ENCODE assay signal across 8 mouse cellular contexts in the genomic region with DNA sequence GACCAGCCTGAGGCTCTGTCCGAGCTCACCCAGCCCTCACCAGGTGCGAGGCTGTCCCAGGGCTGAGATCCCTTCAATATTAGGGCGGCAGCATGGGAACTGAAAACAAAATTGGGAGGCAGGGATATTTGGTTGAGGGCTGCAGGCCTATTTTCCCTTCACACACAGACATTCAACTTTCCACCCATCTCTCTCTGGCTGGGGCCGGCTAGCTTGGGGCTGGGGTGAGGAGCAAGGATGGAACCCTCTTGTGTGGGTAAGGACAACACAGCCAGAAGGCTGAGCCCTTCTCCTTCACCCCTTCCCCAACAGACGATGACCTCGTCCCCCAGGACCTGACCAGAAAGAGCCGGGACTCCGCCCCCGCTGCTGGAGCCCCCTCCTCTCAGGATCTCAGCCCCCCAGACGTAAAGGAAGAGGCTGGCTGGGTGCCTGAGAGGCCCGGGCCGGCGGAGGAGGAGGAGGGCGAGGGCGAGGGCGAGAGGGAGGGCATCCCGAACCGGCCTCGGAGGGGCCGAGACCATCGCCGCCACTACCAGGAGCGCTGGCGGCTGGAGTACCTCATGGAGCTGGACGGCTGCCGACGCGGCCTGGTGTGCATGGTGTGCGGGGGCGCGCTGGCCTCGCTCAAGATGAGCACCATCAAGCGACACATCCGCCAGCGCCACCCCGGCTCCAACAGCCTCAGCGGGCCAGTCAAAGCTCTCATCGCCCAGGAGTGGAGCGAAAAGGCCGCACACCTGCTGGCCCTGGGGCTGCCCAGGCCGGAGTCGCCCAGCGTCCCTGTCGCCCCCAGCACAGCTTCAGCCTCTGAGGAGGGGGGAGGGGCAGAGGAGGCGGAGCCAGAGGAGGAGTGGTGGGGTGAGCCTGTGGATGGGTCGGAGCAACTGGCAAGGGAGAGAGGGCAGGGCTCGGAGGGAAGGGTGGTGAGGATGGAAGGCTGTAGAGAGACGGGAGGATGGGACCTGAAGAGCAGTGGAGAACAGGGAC. TPM values are rescaled to one million over a fixed set of nuclear protein-coding genes. Genes with fewer than 3 reads are reported as not detected.
A peak's percentile ranks its signal among the peaks of the same experiment; 100 is the strongest.
DNase-seq lines count a peak whose midpoint lies in the region; ATAC-seq and TF ChIP-seq lines count a peak whose summit lies in the region.

No protein-coding gene starts in this region.

- H3K36me3 ChIP-seq in forebrain, embryonic 10.5 days (replicated peaks), result peaks cover 76% of the 10 kb centered on the region
- H3K36me3 ChIP-seq in heart, embryonic 16.5 days (ENCODE audit: control insufficient read depth, insufficient read depth), result peaks cover 22% of the 10 kb centered on the region
- H3K36me3 ChIP-seq in lung, embryonic 14.5 days (ENCODE audit: insufficient read depth), result peaks cover 68% of the 10 kb centered on the region

- TF ChIP-seq CTCF in lung, embryonic 14.5 days (IDR thresholded peaks at IDR 0.05; ENCODE audit: low read depth), result no peak

- ATAC-seq in heart, embryonic 16.5 days (replicated peaks; ENCODE audit: extremely low read depth, insufficient read depth, low FRiP score), result no peak
- peak; percentile 33 for ATAC-seq in lung, embryonic 14.5 days (ENCODE audit: insufficient read depth)
- no peak for ATAC-seq in CD4-positive, CD25-positive, alpha-beta regulatory T cell, adult 4 months

- H3K9me3 ChIP-seq in forebrain, embryonic 10.5 days, result no peaks in the 10 kb centered on the region
- no peaks in the 10 kb centered on the region for H3K9me3 ChIP-seq in heart, embryonic 16.5 days (replicated peaks; ENCODE audit: control insufficient read depth, low read length)
- no peaks in the 10 kb centered on the region for H3K9me3 ChIP-seq in lung, embryonic 14.5 days (ENCODE audit: low read depth, low read length)

- 7% methylated on average over 48 of the region's 48 CpGs for WGBS in forebrain, embryonic 10.5 days
- 23% methylated on average over 47 of the region's 48 CpGs for whole genome bisulfite sequencing in heart, embryonic 16.5 days
- 14% methylated on average over 48 of the region's 48 CpGs for WGBS in lung, embryonic 14.5 days

- H3K4me3 ChIP-seq in forebrain, embryonic 10.5 days, result peak overlapping the region; percentile 42
- H3K4me3 ChIP-seq in heart, embryonic 16.5 days (ENCODE audit: low read length), result peak overlapping the region; percentile 32
- H3K4me3 ChIP-seq in lung, embryonic 14.5 days (ENCODE audit: low read depth, low read length), result peak overlapping the region; percentile 25

- H3K4me2 ChIP-seq in heart, embryonic 16.5 days (ENCODE audit: low read depth, low read length), result peak overlapping the region; percentile 62
- H3K4me2 ChIP-seq in lung, embryonic 14.5 days, result peak overlapping the region; percentile 53

- H3K4me1 ChIP-seq in forebrain, embryonic 10.5 days, result peaks cover 67% of the 10 kb centered on the region
- H3K4me1 ChIP-seq in heart, embryonic 16.5 days (ENCODE audit: control insufficient read depth, insufficient read depth, low read length), result peaks cover 67% of the 10 kb centered on the region
- peaks cover 42% of the 10 kb centered on the region for H3K4me1 ChIP-seq in lung, embryonic 14.5 days (ENCODE audit: insufficient read depth)

- peak; percentile 37 for DNase-seq in urinary bladder, adult 2 months (ENCODE audit: low spot score)
- no peak for DNase-seq in urinary bladder, postnatal 10 days (ENCODE audit: low spot score)
- peak; percentile 79 for DNase-seq in forebrain, embryonic 10.5 days (ENCODE audit: extremely low spot score, low spot score)
- DNase-seq in layer of hippocampus, adult 9-11 months, result peak; percentile 64
- DNase-seq in lung, embryonic 14.5 days, result peak; percentile 92
- peak; percentile 61 for DNase-seq in ovary, postnatal 36 days (ENCODE audit: low spot score)

- peak overlapping the region; percentile 80 for H3K27ac ChIP-seq in forebrain, embryonic 10.5 days
- peak overlapping the region; percentile 81; the same call in 1 of the 2 replicates for H3K27ac ChIP-seq in heart, embryonic 16.5 days (ENCODE audit: low read length)
- peak overlapping the region; percentile 85 for H3K27ac ChIP-seq in lung, embryonic 14.5 days (ENCODE audit: low read depth)

- H3K27me3 ChIP-seq in forebrain, embryonic 10.5 days (ENCODE audit: poor library complexity, severe bottlenecking), result peaks cover 46% of the 10 kb centered on the region
- no peaks in the 10 kb centered on the region for H3K27me3 ChIP-seq in heart, embryonic 16.5 days (ENCODE audit: control insufficient read depth, insufficient read depth, low read length)
- no peaks in the 10 kb centered on the region for H3K27me3 ChIP-seq in lung, embryonic 14.5 days (ENCODE audit: insufficient read depth, low read length)

- peak overlapping the region; percentile 43 for H3K9ac ChIP-seq in heart, embryonic 16.5 days (ENCODE audit: low read length)
- peak overlapping the region; percentile 21; the same call in 1 of the 2 replicates for H3K9ac ChIP-seq in lung, embryonic 14.5 days

RNA-seq across cellular contexts. Expression of a gene that starts 4.5 kb away (rescaled TPM):
- polyA plus RNA-seq in urinary bladder, adult 2 months (2012; rRNA removed), result 26.9 and 34.5 TPM in 2 replicates
- polyA plus RNA-seq in forebrain, embryonic 10.5 days (2016; fragmentation: Nextera tagmentation; extraction: Ambion mirVana), result 5.2 TPM in 2 replicates
- polyA plus RNA-seq in heart, embryonic 16.5 days (2015; fragmentation: Nextera tagmentation; extraction: Ambion mirVana), result 3.1 and 3.4 TPM in 2 replicates
- polyA plus RNA-seq in lung, embryonic 14.5 days (2014; fragmentation: Nextera tagmentation; extraction: Ambion mirVana), result 8.6 and 9.5 TPM in 2 replicates
- polyA plus RNA-seq in CD4-positive, CD25-positive, alpha-beta regulatory T cell, adult 4 months (2017; shearing (Covaris generic)), result under 1 TPM in 1 of 2 experiments, not detected in 1; 0.12 TPM

RNA-seq across cellular contexts. Expression of a gene that starts 39.1 kb away (rescaled TPM):
- polyA plus RNA-seq in urinary bladder, adult 2 months (2012; rRNA removed), result 18.8 and 21.0 TPM in 2 replicates
- polyA plus RNA-seq in forebrain, embryonic 10.5 days (2016; fragmentation: Nextera tagmentation; extraction: Ambion mirVana), result 44.5 and 45.0 TPM in 2 replicates
- polyA plus RNA-seq in heart, embryonic 16.5 days (2015; fragmentation: Nextera tagmentation; extraction: Ambion mirVana), result 15.0 and 19.0 TPM in 2 replicates
- polyA plus RNA-seq in lung, embryonic 14.5 days (2014; fragmentation: Nextera tagmentation; extraction: Ambion mirVana), result 18.6 and 26.8 TPM in 2 replicates
- polyA plus RNA-seq in CD4-positive, CD25-positive, alpha-beta regulatory T cell, adult 4 months (2017; shearing (Covaris generic)), result 1 to 10 TPM; 3.5 to 4.1 TPM
